Mouse (Mus musculus): ENCODE results near the gene Armc5. TPM values are rescaled to one million over a fixed set of nuclear protein-coding genes. Genes with fewer than 3 reads are reported as not detected.
A peak's percentile ranks its signal among the peaks of the same experiment; 100 is the strongest.

The Armc5 gene
- polyA plus RNA-seq, 1 experiment from 2014 or later: 15.2 TPM

GRCm38 (mm10) chr7:128271496-128271895 lies 34.4 kb downstream of the Armc5 start:
- no peaks in the 10 kb centered on the region for H3K4me1 ChIP-seq (replicated peaks)
- no peak for ATAC-seq (ENCODE audit: low FRiP score)
- H3K9me3 ChIP-seq: no peaks in the 10 kb centered on the region
- H3K9ac ChIP-seq: no peak overlapping the region
- peaks cover 60% of the 10 kb centered on the region for H3K36me3 ChIP-seq
- 94% methylated on average over 9 of the region's 9 CpGs for whole genome bisulfite sequencing
- no peaks in the 10 kb centered on the region for H3K27me3 ChIP-seq
- H3K4me2 ChIP-seq: no peak overlapping the region
- H3K4me3 ChIP-seq: no peak overlapping the region
- H3K27ac ChIP-seq: no peak overlapping the region

- ATAC-seq (ENCODE audit: low FRiP score): no peak
- Histone ChIP-seq H3K27me3 (peaks cover 4% of the 10 kb centered on the region; the same call in 1 of the 2 replicates), H3K36me3 (peaks cover 83% of the 10 kb centered on the region), H3K27ac (no peak overlapping the region), H3K9ac (no peak overlapping the region), H3K4me2 (no peak overlapping the region), H3K4me1 (replicated peaks) (0 out of 2 replicates have a peak, but pooled peaks cover 2% of the 10 kb centered on the region), H3K9me3 (no peaks in the 10 kb centered on the region), H3K4me3 (no peak overlapping the region)
- 94% methylated on average over 6 of the region's 6 CpGs for WGBS
Measured at GRCm38 (mm10) chr7:128276051-128276450, 38.9 kb downstream of the Armc5 start.

GRCm38 (mm10) chr7:128279750-128280149 lies 42.6 kb downstream of the Armc5 start:
- ATAC-seq (ENCODE audit: low FRiP score): no peak
- 87% methylated on average over 4 of the region's 4 CpGs for WGBS
- peaks cover 13% of the 10 kb centered on the region for H3K4me1 ChIP-seq (replicated peaks)

GRCm38 (mm10) chr7:128281765-128282164 lies 44.6 kb downstream of the Armc5 start:
- WGBS: 82% methylated on average over 11 of the region's 11 CpGs
- no peak overlapping the region for H3K27ac ChIP-seq
- H3K4me3 ChIP-seq: no peak overlapping the region
- peaks cover 4% of the 10 kb centered on the region; the same call in 1 of the 2 replicates for H3K27me3 ChIP-seq
- H3K9me3 ChIP-seq: no peaks in the 10 kb centered on the region
- no peak for ATAC-seq (ENCODE audit: low FRiP score)
- peaks cover 36% of the 10 kb centered on the region for H3K36me3 ChIP-seq
- no peak overlapping the region for H3K9ac ChIP-seq
- H3K4me1 ChIP-seq (replicated peaks): peaks cover 13% of the 10 kb centered on the region
- H3K4me2 ChIP-seq: no peak overlapping the region

More at GRCm38 (mm10) chr7:128279750-128280149, 42.6 kb downstream of the Armc5 start:
- Histone ChIP-seq H3K4me3 (no peak overlapping the region), H3K9me3 (no peaks in the 10 kb centered on the region), H3K36me3 (peaks cover 50% of the 10 kb centered on the region), H3K4me2 (no peak overlapping the region), H3K9ac (no peak overlapping the region), H3K27me3 (peaks cover 4% of the 10 kb centered on the region; the same call in 1 of the 2 replicates), H3K27ac (no peak overlapping the region)

- H3K4me3 ChIP-seq: no peak overlapping the region
- H3K36me3 ChIP-seq: peaks cover 39% of the 10 kb centered on the region
- peaks cover 4% of the 10 kb centered on the region; the same call in 1 of the 2 replicates for H3K27me3 ChIP-seq
- peaks cover 12% of the 10 kb centered on the region for H3K4me1 ChIP-seq (replicated peaks)
- WGBS: 11% methylated on average over 7 of the region's 7 CpGs
- H3K4me2 ChIP-seq: no peak overlapping the region
- ATAC-seq (ENCODE audit: low FRiP score): no peak
- H3K9me3 ChIP-seq: no peaks in the 10 kb centered on the region
- H3K27ac ChIP-seq: no peak overlapping the region
- no peak overlapping the region for H3K9ac ChIP-seq
Measured at GRCm38 (mm10) chr7:128282532-128283244, 45.5 kb downstream of the Armc5 start.

GRCm38 (mm10) chr7:128284047-128284446 lies 46.9 kb downstream of the Armc5 start:
- Histone ChIP-seq H3K27me3 (peaks cover 2% of the 10 kb centered on the region; the same call in 1 of the 2 replicates), H3K4me3 (no peak overlapping the region), H3K27ac (no peak overlapping the region), H3K4me2 (no peak overlapping the region), H3K9me3 (no peaks in the 10 kb centered on the region), H3K4me1 (replicated peaks) (peaks cover 17% of the 10 kb centered on the region), H3K9ac (no peak overlapping the region), H3K36me3 (peaks cover 40% of the 10 kb centered on the region)
- 45% methylated on average over 5 of the region's 5 CpGs for WGBS
- ATAC-seq (ENCODE audit: low FRiP score): no peak

- Histone ChIP-seq H3K27ac (no peak overlapping the region), H3K4me3 (no peak overlapping the region), H3K9me3 (no peaks in the 10 kb centered on the region), H3K9ac (no peak overlapping the region), H3K4me2 (no peak overlapping the region), H3K4me1 (replicated peaks) (peaks cover 22% of the 10 kb centered on the region), H3K36me3 (peaks cover 33% of the 10 kb centered on the region), H3K27me3 (peaks cover 2% of the 10 kb centered on the region; the same call in 1 of the 2 replicates)
- ATAC-seq (ENCODE audit: low FRiP score): no peak
- WGBS: 91% methylated on average over 8 of the region's 8 CpGs
Measured at GRCm38 (mm10) chr7:128285060-128285459, 47.9 kb downstream of the Armc5 start.

GRCm38 (mm10) chr7:128288923-128289544 lies 51.9 kb downstream of the Armc5 start:
- no peak for ATAC-seq (ENCODE audit: low FRiP score)
- Histone ChIP-seq H3K36me3 (peaks cover 30% of the 10 kb centered on the region), H3K4me3 (no peak overlapping the region), H3K4me1 (replicated peaks) (peaks cover 11% of the 10 kb centered on the region), H3K9ac (peak overlapping the region; percentile 56), H3K27me3 (peaks cover 2% of the 10 kb centered on the region; the same call in 1 of the 2 replicates), H3K4me2 (no peak overlapping the region), H3K9me3 (no peaks in the 10 kb centered on the region), H3K27ac (no peak overlapping the region)
- 19% methylated on average over 9 of the region's 9 CpGs for WGBS

Small RNA genes within 50 kb of the gene (microRNA-seq; reads per million reads assigned to microRNA genes)
- 0.93 reads per million for gene Mir3103

Other genes with a start within 250 kb of the Armc5 start
- gene Pycard, start 243.5 kb upstream of the Armc5 start, polyA plus RNA-seq (2015; fragmentation: Nextera tagmentation; extraction: Ambion mirVana): 6.5 and 8.2 TPM in 2 replicates
- gene Trim72, start 233.4 kb upstream of the Armc5 start, polyA plus RNA-seq (2015; fragmentation: Nextera tagmentation; extraction: Ambion mirVana): 0.13 TPM in 1 of 2 replicates, not detected in the other
- gene Itgam, start 174.7 kb upstream of the Armc5 start, polyA plus RNA-seq (2015; fragmentation: Nextera tagmentation; extraction: Ambion mirVana): 1.1 and 1.4 TPM in 2 replicates
- gene Gm49368, start 174.7 kb upstream of the Armc5 start, polyA plus RNA-seq (2015; fragmentation: Nextera tagmentation; extraction: Ambion mirVana): not detected in 2 replicates
- gene Itgax, start 107.8 kb upstream of the Armc5 start, polyA plus RNA-seq (2015; fragmentation: Nextera tagmentation; extraction: Ambion mirVana): 0.17 TPM in 1 of 2 replicates, not detected in the other
- not detected in 2 replicates for gene Itgad, start 83.0 kb upstream of the Armc5 start, polyA plus RNA-seq (2015; fragmentation: Nextera tagmentation; extraction: Ambion mirVana)
- gene Cox6a2, start 31.0 kb upstream of the Armc5 start, polyA plus RNA-seq (2015; fragmentation: Nextera tagmentation; extraction: Ambion mirVana): 0.70 and 1.1 TPM in 2 replicates
- gene 9130023H24Rik, start 689 bp downstream of the Armc5 start, polyA plus RNA-seq (2015; fragmentation: Nextera tagmentation; extraction: Ambion mirVana): 10.6 and 11.4 TPM in 2 replicates
- gene Tgfb1i1, start 9.5 kb downstream of the Armc5 start, polyA plus RNA-seq (2015; fragmentation: Nextera tagmentation; extraction: Ambion mirVana): 27.9 and 31.0 TPM in 2 replicates
- not detected in 2 replicates for gene Slc5a2, start 28.3 kb downstream of the Armc5 start, polyA plus RNA-seq (2015; fragmentation: Nextera tagmentation; extraction: Ambion mirVana)
- 17.2 and 20.3 TPM in 2 replicates for gene BC017158, start 60.8 kb downstream of the Armc5 start, polyA plus RNA-seq (2015; fragmentation: Nextera tagmentation; extraction: Ambion mirVana)
- gene Rgs10, start 181.4 kb downstream of the Armc5 start, polyA plus RNA-seq (2015; fragmentation: Nextera tagmentation; extraction: Ambion mirVana): 34.0 and 40.2 TPM in 2 replicates
- 34.3 and 36.2 TPM in 2 replicates for gene Tial1, start 224.4 kb downstream of the Armc5 start, polyA plus RNA-seq (2015; fragmentation: Nextera tagmentation; extraction: Ambion mirVana)

All from hindbrain, embryonic 13.5 days (tissue).